Comparison of ENCODE assay signal across 23 mouse cellular contexts in genomic region chr13:52510172-52510880, GRCm38 (mm10). TPM values are rescaled to one million over a fixed set of nuclear protein-coding genes. Genes with fewer than 3 reads are reported as not detected.
A peak's percentile ranks its signal among the peaks of the same experiment; 100 is the strongest.
DNase-seq lines count a peak whose midpoint lies in the region; ATAC-seq and TF ChIP-seq lines count a peak whose summit lies in the region.
"Had no signal": no experiment of that assay in that cellular context is flagged by ENCODE, and none has a peak within 500 bp of the region (broad histone marks: within the 10 kb centered on the region; RNA-seq: fewer than 3 reads in every experiment).

No protein-coding gene starts in this region.

- no peak for TF ChIP-seq CTCF in lung, embryonic 14.5 days (IDR thresholded peaks at IDR 0.05; ENCODE audit: low read depth)
- no peak for TF ChIP-seq CTCF in brain, embryonic 14.5 days (IDR thresholded peaks at IDR 0.05; ENCODE audit: borderline replicate concordance, extremely low read depth, insufficient read depth, insufficient read length)

- H3K4me2 ChIP-seq in forebrain, embryonic 14.5 days (ENCODE audit: low read length) = no peak overlapping the region
- no peak overlapping the region for H3K4me2 ChIP-seq in forebrain, embryonic 11.5 days (ENCODE audit: low read depth, low read length, severe bottlenecking)
- H3K4me2 ChIP-seq in lung, embryonic 14.5 days = no peak overlapping the region
- no peak overlapping the region for H3K4me2 ChIP-seq in forebrain, embryonic 13.5 days
- H3K4me2 ChIP-seq: embryonic facial prominence, embryonic 15.5 days; forebrain, embryonic 12.5 days; heart, embryonic 13.5 days; limb, embryonic 12.5 days; liver, embryonic 13.5 days; midbrain, embryonic 13.5 days; neural tube, embryonic 15.5 days had no signal

- peak; percentile 34 for DNase-seq in forebrain, embryonic 14.5 days (ENCODE audit: low spot score)
- no peak for DNase-seq in forebrain, embryonic 11.5 days (ENCODE audit: low spot score)
- DNase-seq in lung, embryonic 14.5 days = peak; percentile 67
- DNase-seq in lung, postnatal 25 days (ENCODE audit: low spot score) = no peak
- peak; percentile 45 for DNase-seq in brain, embryonic 14.5 days (ENCODE audit: low read depth)
- peak; percentile 90 for DNase-seq in cerebellum, adult 9-11 months
- DNase-seq in spleen, postnatal 4 days (ENCODE audit: low spot score in 2 of 2) = no peak
- DNase-seq: adrenal gland, postnatal 10 days; heart, postnatal 4 days; liver, embryonic 13.5 days; thymus, postnatal 4 days had no signal

- H3K27me3 ChIP-seq in forebrain, embryonic 14.5 days (replicated peaks; ENCODE audit: control insufficient read depth, insufficient read depth, low read length) = no peaks in the 10 kb centered on the region
- no peaks in the 10 kb centered on the region for H3K27me3 ChIP-seq in forebrain, embryonic 11.5 days (ENCODE audit: control insufficient read depth, insufficient read depth, low read length)
- H3K27me3 ChIP-seq in lung, embryonic 14.5 days (ENCODE audit: insufficient read depth, low read length) = no peaks in the 10 kb centered on the region
- no peaks in the 10 kb centered on the region for H3K27me3 ChIP-seq in forebrain, embryonic 13.5 days
- H3K27me3 ChIP-seq: embryonic facial prominence, embryonic 15.5 days; forebrain, embryonic 12.5 days; heart, embryonic 13.5 days; limb, embryonic 12.5 days; liver, embryonic 13.5 days; midbrain, embryonic 13.5 days; neural tube, embryonic 15.5 days had no signal

- H3K9ac ChIP-seq in forebrain, embryonic 14.5 days (ENCODE audit: low read length) = no peak overlapping the region
- H3K9ac ChIP-seq in forebrain, embryonic 11.5 days (ENCODE audit: low read length) = no peak overlapping the region
- H3K9ac ChIP-seq in lung, embryonic 14.5 days = no peak overlapping the region
- H3K9ac ChIP-seq in forebrain, embryonic 13.5 days = no peak overlapping the region
- H3K9ac ChIP-seq: embryonic facial prominence, embryonic 15.5 days; forebrain, embryonic 12.5 days; heart, embryonic 13.5 days; limb, embryonic 12.5 days; liver, embryonic 13.5 days; midbrain, embryonic 13.5 days; neural tube, embryonic 15.5 days had no signal

- H3K36me3 ChIP-seq in forebrain, embryonic 14.5 days (ENCODE audit: control insufficient read depth, insufficient read depth, low read length) = no peaks in the 10 kb centered on the region
- no peaks in the 10 kb centered on the region for H3K36me3 ChIP-seq in forebrain, embryonic 11.5 days (ENCODE audit: control insufficient read depth, insufficient read depth, low read length)
- H3K36me3 ChIP-seq in lung, embryonic 14.5 days (ENCODE audit: insufficient read depth) = no peaks in the 10 kb centered on the region
- no peaks in the 10 kb centered on the region for H3K36me3 ChIP-seq in forebrain, embryonic 13.5 days (ENCODE audit: poor library complexity, severe bottlenecking)
- H3K36me3 ChIP-seq: embryonic facial prominence, embryonic 15.5 days; forebrain, embryonic 12.5 days; G1E; heart, embryonic 13.5 days; limb, embryonic 12.5 days; liver, embryonic 13.5 days; midbrain, embryonic 13.5 days; neural tube, embryonic 15.5 days had no signal

- no peaks in the 10 kb centered on the region for H3K4me1 ChIP-seq in forebrain, embryonic 14.5 days (ENCODE audit: control insufficient read depth, insufficient read depth, low read length)
- no peaks in the 10 kb centered on the region for H3K4me1 ChIP-seq in forebrain, embryonic 11.5 days (replicated peaks; ENCODE audit: control insufficient read depth, insufficient read depth, low read length)
- H3K4me1 ChIP-seq in lung, embryonic 14.5 days (ENCODE audit: insufficient read depth) = no peaks in the 10 kb centered on the region
- H3K4me1 ChIP-seq in forebrain, embryonic 13.5 days = no peaks in the 10 kb centered on the region
- H3K4me1 ChIP-seq: embryonic facial prominence, embryonic 15.5 days; forebrain, embryonic 12.5 days; limb, embryonic 12.5 days; liver, embryonic 13.5 days; midbrain, embryonic 13.5 days; neural tube, embryonic 15.5 days had no signal

- WGBS in forebrain, embryonic 14.5 days = 76% methylated on average over 4 of the region's 4 CpGs
- WGBS in forebrain, embryonic 11.5 days = 85% methylated on average over 4 of the region's 4 CpGs
- WGBS in lung, embryonic 14.5 days = 55% methylated on average over 4 of the region's 4 CpGs
- 82% methylated on average over 4 of the region's 4 CpGs for WGBS in forebrain, embryonic 13.5 days

- no peak for ATAC-seq in forebrain, embryonic 14.5 days
- no peak for ATAC-seq in forebrain, embryonic 11.5 days (replicated peaks; ENCODE audit: low FRiP score)
- no peak for ATAC-seq in lung, embryonic 14.5 days (ENCODE audit: insufficient read depth)
- ATAC-seq in forebrain, embryonic 13.5 days = no peak
- ATAC-seq: CD4-positive, CD25-positive, alpha-beta regulatory T cell, adult 4 months; inflammation-experienced regulatory T-cells, adult 6 months; midbrain, embryonic 13.5 days had no signal

- no peak for TF ChIP-seq POLR2A in brain, embryonic 14.5 days (IDR thresholded peaks at IDR 0.05; ENCODE audit: borderline replicate concordance, extremely low read depth, insufficient read depth, insufficient read length, poor library complexity, severe bottlenecking)

- no peak overlapping the region for H3K27ac ChIP-seq in forebrain, embryonic 14.5 days (ENCODE audit: low read depth, low read length)
- no peak overlapping the region for H3K27ac ChIP-seq in forebrain, embryonic 11.5 days (ENCODE audit: low read depth, low read length)
- no peak overlapping the region for H3K27ac ChIP-seq in lung, embryonic 14.5 days (ENCODE audit: low read depth)
- no peak overlapping the region; the same call in 1 of the 2 replicates for H3K27ac ChIP-seq in forebrain, embryonic 13.5 days
- H3K27ac ChIP-seq: embryonic facial prominence, embryonic 15.5 days; forebrain, embryonic 12.5 days; heart, embryonic 13.5 days; left cerebral cortex, adult 2 months; limb, embryonic 12.5 days; liver, embryonic 13.5 days; midbrain, embryonic 13.5 days; neural tube, embryonic 15.5 days had no signal

- H3K4me3 ChIP-seq in forebrain, embryonic 14.5 days (ENCODE audit: low read depth, low read length) = no peak overlapping the region
- H3K4me3 ChIP-seq in forebrain, embryonic 11.5 days (ENCODE audit: low read depth, low read length) = no peak overlapping the region
- no peak overlapping the region for H3K4me3 ChIP-seq in lung, embryonic 14.5 days (ENCODE audit: low read depth, low read length)
- H3K4me3 ChIP-seq in forebrain, embryonic 13.5 days = no peak overlapping the region
- H3K4me3 ChIP-seq: embryonic facial prominence, embryonic 15.5 days; forebrain, embryonic 12.5 days; heart, embryonic 13.5 days; left cerebral cortex, adult 2 months; limb, embryonic 12.5 days; liver, embryonic 13.5 days; midbrain, embryonic 13.5 days; myocyte; neural tube, embryonic 15.5 days had no signal

- H3K9me3 ChIP-seq in forebrain, embryonic 14.5 days (replicated peaks; ENCODE audit: control insufficient read depth, low read length) = no peaks in the 10 kb centered on the region
- no peaks in the 10 kb centered on the region for H3K9me3 ChIP-seq in forebrain, embryonic 11.5 days (ENCODE audit: control insufficient read depth, low read length)
- H3K9me3 ChIP-seq in lung, embryonic 14.5 days (ENCODE audit: low read depth, low read length) = no peaks in the 10 kb centered on the region
- no peaks in the 10 kb centered on the region for H3K9me3 ChIP-seq in forebrain, embryonic 13.5 days (replicated peaks)
- H3K9me3 ChIP-seq: embryonic facial prominence, embryonic 15.5 days; forebrain, embryonic 12.5 days; heart, embryonic 13.5 days; limb, embryonic 12.5 days; liver, embryonic 13.5 days; midbrain, embryonic 13.5 days; neural tube, embryonic 15.5 days had no signal

RNA-seq across cellular contexts. Expression of gene Diras2, which starts 20.8 kb away (rescaled TPM):
- polyA plus RNA-seq in forebrain, embryonic 14.5 days (2014; fragmentation: Nextera tagmentation; extraction: Ambion mirVana) = 1.5 and 2.2 TPM in 2 replicates
- polyA plus RNA-seq in forebrain, embryonic 11.5 days (2014; fragmentation: Nextera tagmentation; extraction: Ambion mirVana) = 0.05 TPM in 2 replicates
- polyA plus RNA-seq in lung, embryonic 14.5 days (2014; fragmentation: Nextera tagmentation; extraction: Ambion mirVana) = 0.14 and 0.20 TPM in 2 replicates
- 11.0 and 18.1 TPM in 2 replicates for polyA plus RNA-seq in brain, embryonic 14.5 days (2012; rRNA removed)
- polyA plus RNA-seq in forebrain, embryonic 13.5 days (2015; fragmentation: Nextera tagmentation; extraction: Ambion mirVana) = 0.77 and 0.93 TPM in 2 replicates
- polyA plus RNA-seq: CD4-positive, CD25-positive, alpha-beta regulatory T cell, adult 4 months; G1E; inflammation-experienced regulatory T-cells, adult 6 months had no signal

Comparison
In these comparisons a context has a peak if more than half of its experiments do, and no peak if none do; other contexts are left out.
1. DNase-seq: peak in forebrain, embryonic 14.5 days (single experiment), lung, embryonic 14.5 days (single experiment), brain, embryonic 14.5 days (single experiment) and cerebellum, adult 9-11 months (single experiment); none in forebrain, embryonic 11.5 days (single experiment), lung, postnatal 25 days (single experiment) and spleen, postnatal 4 days (0 of 2).